Mouse (Mus musculus) myocyte (in vitro differentiated cells): ENCODE measurements around the gene Dctn1. TPM values are rescaled to one million over a fixed set of nuclear protein-coding genes. Genes with fewer than 3 reads are reported as not detected.
"Not testable (repeated sequence)": the region's sequence is repeated elsewhere in the genome, so short reads cannot be mapped to it uniquely, and the experiment has no call there.

Source experiments
- H3K27me3 ChIP-seq: one replicate; pipeline ENCODE4 v1.6.1; 2011; ENCODE audit not compliant: control insufficient read depth, insufficient read depth, insufficient read length
- H3K36me3 ChIP-seq: one replicate; pipeline ENCODE4 v1.6.1; 2011; ENCODE audit not compliant: control insufficient read depth, insufficient read depth
- H3K4me2 ChIP-seq: one replicate; pipeline ENCODE4 v1.6.1; 2011; ENCODE audit warnings: low read depth, control low read depth
- H3K4me3 ChIP-seq: one replicate; pipeline ENCODE4 v1.5.1; 2011; ENCODE audit warnings: mild to moderate bottlenecking, control low read depth, moderate library complexity
- H3K79me2 ChIP-seq: one replicate; pipeline ENCODE4 v1.6.1; 2011; ENCODE audit not compliant: control insufficient read depth, insufficient read depth
- H3ac ChIP-seq: one replicate; pipeline ENCODE4 v1.6.1; 2011; ENCODE audit not compliant: control insufficient read depth, insufficient read length
- CEBPB ChIP-seq: IDR thresholded peaks from 2 replicates; pipeline ENCODE4 v1.6.1; 2011; ENCODE audit warnings: mild to moderate bottlenecking, moderate library complexity; ENCODE audit not compliant: poor library complexity, insufficient read depth, severe bottlenecking
- E2F4 ChIP-seq: IDR thresholded peaks from one replicate; pipeline ENCODE4 v1.6.1; 2011; ENCODE audit warnings: mild to moderate bottlenecking, control low read depth, moderate library complexity; ENCODE audit not compliant: insufficient read depth
- MAX ChIP-seq: IDR thresholded peaks from one replicate; pipeline ENCODE4 v1.6.1; 2011; ENCODE audit warnings: low read depth, mild to moderate bottlenecking, control low read depth
- MYOD1 ChIP-seq, 3 experiments: IDR thresholded peaks; one replicate each; pipeline ENCODE4 v1.6.1; 2011; ENCODE audit warnings: control low read depth in 2 of 3, low read depth in 2 of 3, mild to moderate bottlenecking in 2 of 3, moderate library complexity in 1 of 3; ENCODE audit not compliant: insufficient read length in 2 of 3, control insufficient read depth in 1 of 3
- MYOG ChIP-seq, 3 experiments: IDR thresholded peaks; one replicate each; pipeline ENCODE4 v1.6.1; 2011; ENCODE audit warnings: control low read depth in 2 of 3, low read depth in 2 of 3, mild to moderate bottlenecking in 2 of 3; ENCODE audit not compliant: insufficient read length in 2 of 3, control insufficient read depth in 1 of 3, insufficient read depth in 1 of 3
- POLR2A ChIP-seq: IDR thresholded peaks from one replicate; pipeline ENCODE4 v1.6.1; 2011; ENCODE audit warnings: low read depth, mild to moderate bottlenecking, control low read depth, moderate library complexity; ENCODE audit not compliant: insufficient read length
- POLR2AphosphoS2 ChIP-seq: IDR thresholded peaks from one replicate; pipeline ENCODE4 v1.6.1; 2011; ENCODE audit warnings: low read depth, control low read depth; ENCODE audit not compliant: insufficient read length
- REST ChIP-seq: IDR thresholded peaks from one replicate; pipeline ENCODE4 v1.6.1; 2011; ENCODE audit warnings: mild to moderate bottlenecking, control low read depth, moderate library complexity; ENCODE audit not compliant: insufficient read depth, insufficient read length
- SRF ChIP-seq: IDR thresholded peaks from one replicate; pipeline ENCODE4 v1.6.1; 2011; ENCODE audit warnings: low read depth; ENCODE audit not compliant: control insufficient read depth, insufficient read length
- TCF12 ChIP-seq: IDR thresholded peaks from one replicate; pipeline ENCODE4 v1.6.1; 2011; ENCODE audit warnings: mild to moderate bottlenecking, control low read depth; ENCODE audit not compliant: poor library complexity, insufficient read depth, severe bottlenecking
- TCF3 ChIP-seq: IDR thresholded peaks from one replicate; pipeline ENCODE4 v1.6.1; 2011; ENCODE audit warnings: low read depth, control low read depth; ENCODE audit not compliant: insufficient read length
- USF1 ChIP-seq: IDR thresholded peaks from one replicate; pipeline ENCODE4 v1.6.1; 2011; ENCODE audit warnings: low read depth, mild to moderate bottlenecking, control low read depth, moderate library complexity
- polyA plus RNA-seq: library from polyadenylated mRNA; unstranded; fragments of >200 nt; fragmentation: generic; extraction: Trizol; gene quantifications from one replicate; pipeline ENCODE4 v1.2.1, GENCODE M21; 2012; ENCODE audit warnings: missing spikeins

Gene Dctn1
- polyA plus RNA-seq, 1 experiment = 106 TPM

DNA sequence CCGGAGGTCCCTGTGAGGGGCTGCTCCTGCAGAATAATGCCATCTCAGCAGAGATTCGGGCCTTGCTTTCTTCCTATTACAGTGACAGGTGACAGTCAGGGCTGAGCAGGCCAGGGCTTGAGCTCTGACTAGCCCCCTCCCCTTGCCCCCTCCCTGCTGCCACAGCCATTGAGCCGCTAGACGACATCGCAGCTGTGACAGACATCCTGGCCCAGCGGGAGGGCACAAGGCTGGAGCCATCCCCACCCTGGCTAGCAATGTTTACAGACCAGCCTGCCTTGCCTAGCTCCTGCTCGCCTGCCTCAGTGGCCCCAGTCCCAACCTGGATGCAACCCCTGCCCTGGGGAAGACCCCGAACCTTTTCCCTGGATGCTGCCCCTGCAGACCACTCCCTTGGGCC, 14.0 kb upstream of the Dctn1 start:
- Histone ChIP-seq H3K4me3 (no peak overlapping the region), H3K36me3 (peaks cover 10% of the 10 kb centered on the region), H3K27me3 (no peaks in the 10 kb centered on the region), H3K4me2 (no peak overlapping the region), H3K79me2 (no peaks in the 10 kb centered on the region), H3ac (no peak overlapping the region)
- TF ChIP-seq SRF (no peak), TCF3 (no peak), MYOD1 (IDR thresholded peaks at IDR 0.05; ENCODE audit: control insufficient read depth in 1 of 3, insufficient read length in 2 of 3, low read depth in 2 of 3) (no peak), REST (no peak), E2F4 (no peak)

DNA sequence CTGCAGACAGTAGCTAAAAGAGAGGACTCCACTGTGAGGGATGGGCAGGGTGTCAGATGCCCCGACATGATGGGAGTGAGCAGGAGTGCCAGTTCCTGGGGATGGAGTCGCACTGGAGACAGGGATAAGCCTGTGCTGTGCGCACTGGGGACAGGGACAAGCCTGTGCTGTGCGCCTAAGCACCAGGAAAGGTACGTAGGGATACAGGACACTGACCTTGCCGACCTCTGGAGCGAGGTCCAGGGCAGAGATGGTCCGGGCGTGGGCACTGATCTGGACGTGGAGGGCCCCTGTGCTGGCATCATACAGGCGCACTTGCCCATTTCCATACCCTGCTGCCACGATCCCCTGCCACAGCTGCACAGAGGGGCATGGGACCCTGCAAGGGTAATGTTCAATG, 12.7 kb upstream of the Dctn1 start:
- Histone ChIP-seq H3ac (no peak overlapping the region), H3K79me2 (no peaks in the 10 kb centered on the region), H3K4me3 (no peak overlapping the region), H3K36me3 (peaks cover 9% of the 10 kb centered on the region), H3K4me2 (no peak overlapping the region), H3K27me3 (no peaks in the 10 kb centered on the region)
- TF ChIP-seq MYOG (IDR thresholded peaks at IDR 0.05; ENCODE audit: control insufficient read depth in 1 of 3, insufficient read depth in 1 of 3, insufficient read length in 2 of 3, low read depth in 2 of 3) (no peak), TCF3 (no peak), USF1 (no peak), POLR2AphosphoS2 (peak; percentile 81), TCF12 (no peak), MAX (no peak), CEBPB (no peak), SRF (no peak), E2F4 (no peak), POLR2A (peak; percentile 25)

GRCm38 (mm10) chr6:83153485-83153884, 12.2 kb upstream of the Dctn1 start:
- H3ac ChIP-seq = no peak overlapping the region
- no peaks in the 10 kb centered on the region for H3K79me2 ChIP-seq
- H3K27me3 ChIP-seq = no peaks in the 10 kb centered on the region
- no peak for TF ChIP-seq E2F4
- no peak for TF ChIP-seq MYOD1 (IDR thresholded peaks at IDR 0.05; ENCODE audit: control insufficient read depth in 1 of 3, insufficient read length in 2 of 3, low read depth in 2 of 3)
- no peak for TF ChIP-seq MYOG (IDR thresholded peaks at IDR 0.05; ENCODE audit: control insufficient read depth in 1 of 3, insufficient read depth in 1 of 3, insufficient read length in 2 of 3, low read depth in 2 of 3)
- no peak for TF ChIP-seq SRF
- TF ChIP-seq POLR2AphosphoS2 = peak; percentile 8
- H3K4me3 ChIP-seq = no peak overlapping the region
- peaks cover 9% of the 10 kb centered on the region for H3K36me3 ChIP-seq
- no peak overlapping the region for H3K4me2 ChIP-seq

- no peaks in the 10 kb centered on the region for H3K79me2 ChIP-seq
- H3K4me3 ChIP-seq = peak overlapping the region; percentile 58
- no peak overlapping the region for H3ac ChIP-seq
- TF ChIP-seq CEBPB (no peak), TCF3 (no peak), TCF12 (no peak), E2F4 (no peak), REST (no peak), MAX (no peak), POLR2AphosphoS2 (no peak), POLR2A (no peak), MYOG (IDR thresholded peaks at IDR 0.05; ENCODE audit: control insufficient read depth in 1 of 3, insufficient read depth in 1 of 3, insufficient read length in 2 of 3, low read depth in 2 of 3) (no peak), SRF (no peak), USF1 (no peak)
- peaks cover 4% of the 10 kb centered on the region for H3K36me3 ChIP-seq
- peak overlapping the region; percentile 89 for H3K4me2 ChIP-seq
- no peaks in the 10 kb centered on the region for H3K27me3 ChIP-seq
These were observed 10.0 kb upstream of the Dctn1 start for GRCm38 (mm10) chr6:83155552-83156238.

- H3K4me2 ChIP-seq = peak within 1 kb of the TSS; percentile 89
- H3K36me3 ChIP-seq = peaks cover 3% of the 10 kb centered on the region
- H3K27me3 ChIP-seq = peaks cover 5% of the 10 kb centered on the region
- no peaks in the 10 kb centered on the region for H3K79me2 ChIP-seq
- H3K4me3 ChIP-seq = peak within 1 kb of the TSS; percentile 58
- TF ChIP-seq MYOG (IDR thresholded peaks at IDR 0.05; ENCODE audit: control insufficient read depth in 1 of 3, insufficient read depth in 1 of 3, insufficient read length in 2 of 3, low read depth in 2 of 3) (no peak), SRF (no peak), REST (no peak), POLR2AphosphoS2 (peak; percentile 79), USF1 (no peak), MYOD1 (IDR thresholded peaks at IDR 0.05; ENCODE audit: control insufficient read depth in 1 of 3, insufficient read length in 2 of 3, low read depth in 2 of 3) (no peak), POLR2A (peak; percentile 60), CEBPB (no peak), TCF3 (no peak), MAX (no peak), TCF12 (no peak), E2F4 (peak; percentile 20)
- no peak within 1 kb of the TSS for H3ac ChIP-seq
These were observed 9.4 kb upstream of the Dctn1 start, which contains the start of the genes Wdr54 and 1700003E16Rik for GRCm38 (mm10) chr6:83156259-83156684. TSS of gene Wdr54 (minus strand) at chr6:83156397. TSS of gene 1700003E16Rik (plus strand) at chr6:83156404.

GRCm38 (mm10) chr6:83159456-83159855, 6.3 kb upstream of the Dctn1 start:
- not testable (repeated sequence) for H3K36me3 ChIP-seq, H3ac ChIP-seq, H3K4me3 ChIP-seq, H3K4me2 ChIP-seq, H3K79me2 ChIP-seq
- peaks cover 12% of the 10 kb centered on the region for H3K27me3 ChIP-seq
